Mouse (Mus musculus): ENCODE results near the gene Lrrc8b.

DNA sequence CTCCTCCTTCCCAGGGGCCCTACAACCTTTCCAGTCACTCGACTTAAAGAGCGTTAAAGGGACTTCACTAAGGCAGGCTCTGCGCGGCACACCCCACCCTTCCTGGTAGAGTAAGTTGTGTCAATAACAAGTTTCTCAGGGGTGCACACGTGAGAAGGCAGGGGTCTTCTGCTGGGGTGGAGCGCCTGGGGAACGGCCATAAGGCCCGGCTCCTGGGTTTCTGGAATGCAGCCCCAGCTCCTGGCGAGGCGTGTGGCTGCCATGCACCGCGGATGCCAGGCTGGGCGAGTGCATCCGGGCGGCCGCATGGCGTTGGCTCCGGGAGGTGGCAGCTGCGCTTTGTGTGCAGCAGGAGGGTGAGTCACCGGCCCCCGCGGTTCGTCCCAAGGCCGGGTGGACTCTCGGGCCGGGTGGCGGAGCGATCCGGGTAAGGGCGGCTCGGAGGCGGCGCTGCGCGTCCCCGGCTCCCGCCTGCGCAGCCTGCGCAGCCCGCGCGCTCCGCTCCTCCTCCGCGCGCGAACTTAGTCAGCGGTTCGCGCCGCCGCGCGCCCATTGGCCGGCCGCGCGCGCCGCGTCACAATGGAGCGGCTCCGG, at the start of gene Lrrc8b:
- no peak for TF ChIP-seq CTCF (conservative IDR thresholded peaks at IDR 0.05; ENCODE audit: low read length)
- no peak for TF ChIP-seq NANOG (IDR thresholded peaks at IDR 0.05; ENCODE audit: borderline replicate concordance, low read length)

Measured in E14TG2a.4 (cell line).